Mouse (Mus musculus): ENCODE measurements at regions not wholly inside any gene's neighbourhood (a gene's known extent, or its start where the extent isn't known, plus 50 kb on each side); places are given as distances from the start of the nearest gene placed in this dataset.

DNA sequence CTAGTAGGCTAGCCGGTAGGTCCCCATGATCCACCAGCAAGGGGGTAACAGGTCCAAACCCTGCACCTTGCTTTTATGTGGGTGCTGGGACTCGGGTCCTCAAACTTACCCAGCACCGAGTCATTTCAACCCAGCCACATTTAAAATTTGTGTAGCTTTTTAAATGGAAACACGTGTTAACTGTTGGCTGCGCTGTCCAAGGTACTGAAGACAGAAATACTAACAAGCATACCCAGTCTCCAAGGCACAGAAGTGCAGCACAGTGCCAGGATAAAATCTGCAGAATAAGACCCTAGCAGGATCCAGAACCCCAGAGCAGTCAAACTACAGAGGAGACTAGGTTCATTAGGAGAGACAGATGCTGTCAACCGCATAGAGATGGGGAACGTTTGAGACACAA is 122.6 kb upstream of the Srrm4 start:
- TF ChIP-seq POLR2A (IDR thresholded peaks at IDR 0.05; ENCODE audit: borderline replicate concordance, extremely low read depth, insufficient read depth, insufficient read length, poor library complexity, severe bottlenecking) (no peak), CTCF (IDR thresholded peaks at IDR 0.05; ENCODE audit: borderline replicate concordance, extremely low read depth, insufficient read depth, insufficient read length) (no peak)

Data from brain, embryonic 14.5 days (tissue).